Mouse (Mus musculus) heart, embryonic 11.5 days (tissue): ENCODE data around the gene Pmvk. TPM values are rescaled to one million over a fixed set of nuclear protein-coding genes. Genes with fewer than 3 reads are reported as not detected.

Source experiments
- ATAC-seq: fragments of 200-750 bp; cut with Nextera tagmentation; replicated peaks from 2 replicates; pipeline ENCODE4 v1.8.0; 2017; ENCODE audit warnings: moderate library complexity; ENCODE audit not compliant: insufficient number of reproducible peaks, low FRiP score, low TSS enrichment
- H3K27ac ChIP-seq: fragments of 300-500 bp; sonication (generic); 2 replicates; pipeline ENCODE4 v1.5.1; 2014; ENCODE audit warnings: mild to moderate bottlenecking, low read depth, low read length
- H3K27me3 ChIP-seq: fragments of 300-500 bp; sonication (generic); 2 replicates; pipeline ENCODE4 v1.6.1; 2014; ENCODE audit warnings: mild to moderate bottlenecking, low read length, mixed read lengths; ENCODE audit not compliant: control insufficient read depth, insufficient read depth
- H3K36me3 ChIP-seq: fragments of 300-500 bp; sonication (generic); 2 replicates; pipeline ENCODE4 v1.6.1; 2014; ENCODE audit warnings: mild to moderate bottlenecking, low read length, moderate library complexity, mixed read lengths; ENCODE audit not compliant: control insufficient read depth, insufficient read depth
- H3K4me1 ChIP-seq: fragments of 300-500 bp; sonication (generic); 2 replicates; pipeline ENCODE4 v1.6.1; 2014; ENCODE audit warnings: low read length; ENCODE audit not compliant: control insufficient read depth, insufficient read depth
- H3K4me2 ChIP-seq: fragments of 300-500 bp; sonication (generic); 2 replicates; pipeline ENCODE4 v1.6.1; 2014; ENCODE audit warnings: mild to moderate bottlenecking, moderate library complexity
- H3K4me3 ChIP-seq: fragments of 300-500 bp; sonication (generic); 2 replicates; pipeline ENCODE4 v1.5.1; 2014; ENCODE audit warnings: low read depth, low read length
- H3K9ac ChIP-seq: fragments of 300-500 bp; sonication (generic); 2 replicates; pipeline ENCODE4 v1.6.1; 2014; ENCODE audit warnings: mild to moderate bottlenecking, low read depth, low read length, moderate library complexity
- H3K9me3 ChIP-seq: fragments of 300-500 bp; sonication (generic); replicated peaks from 2 replicates; pipeline ENCODE4 v1.6.1; 2016; ENCODE audit warnings: low read length; ENCODE audit not compliant: control insufficient read depth
- WGBS: fragments of 180-500 bp; shearing (Covaris S2); extraction: QIAGEN DNeasy Blood & Tissue Kit; methylation state at CpG from one replicate; pipeline ENCODE4 v1.1.7; 2014; ENCODE audit not compliant: insufficient replicate concordance; 5-methylcytosine and 5-hydroxymethylcytosine counted together
- polyA plus RNA-seq: library from polyadenylated mRNA; unstranded; fragments of >200 nt; fragmentation: Nextera tagmentation; extraction: Ambion mirVana; gene quantifications from 2 replicates; pipeline ENCODE4 v1.2.1, GENCODE M21; 2014

The Pmvk gene
- polyA plus RNA-seq, 1 experiment from 2014 or later = 50.4 TPM

DNA sequence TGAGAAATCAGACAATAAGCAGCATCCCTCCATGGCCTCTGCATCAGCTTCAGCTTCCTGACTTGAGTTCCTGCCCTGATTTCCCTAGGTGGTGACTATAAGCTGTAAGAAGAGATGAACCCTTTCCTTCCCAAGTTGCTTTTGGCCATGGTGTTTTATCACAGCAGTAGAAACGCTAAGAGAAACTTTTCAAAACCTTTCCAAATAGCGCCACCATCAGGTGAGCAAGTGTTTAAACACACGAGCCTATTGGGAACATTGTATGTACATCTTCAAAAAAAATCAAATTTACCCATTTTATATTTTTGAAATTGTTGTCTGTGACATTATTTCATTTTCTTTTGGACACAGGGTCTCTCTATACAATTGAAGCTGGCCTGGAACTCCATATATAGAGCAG, 42.0 kb downstream of the Pmvk start:
- no peak overlapping the region for H3K27ac ChIP-seq
- no peak overlapping the region for H3K4me2 ChIP-seq
- no peak overlapping the region for H3K4me3 ChIP-seq
- H3K36me3 ChIP-seq = no peaks in the 10 kb centered on the region
- H3K4me1 ChIP-seq = no peaks in the 10 kb centered on the region
- H3K27me3 ChIP-seq = no peaks in the 10 kb centered on the region
- no peak overlapping the region for H3K9ac ChIP-seq
- H3K9me3 ChIP-seq = no peaks in the 10 kb centered on the region
- ATAC-seq = no peak
- 59% methylated on average over 3 of the region's 3 CpGs for WGBS

- Histone ChIP-seq H3K36me3 (no peaks in the 10 kb centered on the region), H3K4me1 (no peaks in the 10 kb centered on the region), H3K27me3 (no peaks in the 10 kb centered on the region; the same call in 1 of the 2 replicates), H3K4me3 (no peak overlapping the region), H3K9me3 (no peaks in the 10 kb centered on the region), H3K27ac (no peak overlapping the region), H3K9ac (no peak overlapping the region), H3K4me2 (no peak overlapping the region)
- ATAC-seq = no peak
- WGBS = 43% methylated on average over 7 of the region's 7 CpGs
Measured at GRCm38 (mm10) chr3:89499696-89500095, 45.4 kb downstream of the Pmvk start.

DNA sequence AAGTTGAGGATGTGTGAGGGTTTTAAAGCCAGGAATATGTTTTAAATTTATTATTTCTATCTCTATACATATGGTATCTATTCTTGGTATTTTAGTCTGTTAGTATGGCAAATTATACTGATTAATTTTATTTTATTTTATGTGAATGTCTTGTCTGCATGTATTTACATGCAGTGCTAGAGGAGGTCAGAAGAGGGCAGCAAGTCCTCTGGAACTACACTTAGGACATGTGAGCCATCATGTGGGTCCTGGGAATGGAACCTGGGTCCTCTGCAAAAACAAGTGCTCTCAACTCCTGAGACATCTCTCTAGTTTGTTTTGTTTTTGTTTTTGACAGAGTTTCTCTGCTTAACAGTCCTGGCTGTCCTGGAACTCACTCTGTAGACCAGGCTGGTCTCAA, 47.1 kb downstream of the Pmvk start:
- no peak overlapping the region for H3K4me3 ChIP-seq
- no peak overlapping the region for H3K9ac ChIP-seq
- H3K9me3 ChIP-seq = no peaks in the 10 kb centered on the region
- no peak overlapping the region for H3K4me2 ChIP-seq
- no peak overlapping the region for H3K27ac ChIP-seq
- H3K4me1 ChIP-seq = no peaks in the 10 kb centered on the region
- H3K36me3 ChIP-seq = no peaks in the 10 kb centered on the region
- no peaks in the 10 kb centered on the region; the same call in none of the 2 replicates for H3K27me3 ChIP-seq
- no peak for ATAC-seq

DNA sequence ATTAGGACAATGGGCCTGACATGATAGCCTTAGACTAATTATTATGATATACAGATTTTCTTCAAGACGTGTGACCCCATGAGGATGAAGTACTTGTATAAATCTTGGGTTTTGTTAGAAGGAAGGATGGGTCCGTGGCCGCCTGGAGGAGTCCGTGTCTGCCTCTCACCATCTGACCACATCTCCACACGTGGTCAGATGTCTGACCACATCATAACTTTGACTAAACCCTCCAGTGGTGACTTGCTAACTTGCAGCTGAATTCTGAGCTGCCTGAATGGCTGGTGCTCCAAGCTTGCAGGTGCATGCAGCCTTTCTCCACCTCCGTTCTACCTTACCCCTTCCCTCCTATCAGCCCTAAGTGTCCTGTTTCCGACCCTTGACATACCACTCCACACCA, 48.2 kb downstream of the Pmvk start:
- Histone ChIP-seq H3K9me3 (no peaks in the 10 kb centered on the region), H3K4me1 (no peaks in the 10 kb centered on the region), H3K9ac (no peak overlapping the region), H3K4me3 (no peak overlapping the region), H3K4me2 (no peak overlapping the region), H3K27me3 (peaks cover 7% of the 10 kb centered on the region), H3K27ac (no peak overlapping the region), H3K36me3 (no peaks in the 10 kb centered on the region)
- 61% methylated on average over 7 of the region's 7 CpGs for WGBS
- no peak for ATAC-seq

DNA sequence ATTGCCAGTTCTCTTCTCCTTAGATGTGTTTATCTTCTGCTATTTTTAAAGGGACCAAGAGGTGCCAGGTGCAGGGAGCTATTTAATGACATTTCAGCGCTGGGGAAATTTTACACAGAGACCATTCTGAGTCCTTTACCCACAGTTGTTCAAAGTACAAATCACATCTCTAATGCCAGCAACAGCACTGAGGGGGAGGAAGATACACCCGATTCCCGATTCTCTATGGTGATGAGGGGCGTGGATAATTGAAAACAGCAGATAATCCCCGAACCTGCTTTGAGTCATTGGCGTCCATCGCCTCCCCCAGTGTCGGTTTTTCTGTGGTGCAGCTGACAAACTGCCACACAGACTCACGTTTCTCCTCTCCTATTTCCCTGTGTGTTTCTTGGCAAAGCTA, 53.7 kb downstream of the Pmvk start:
- H3K27me3 ChIP-seq = peaks cover 35% of the 10 kb centered on the region
- no peaks in the 10 kb centered on the region for H3K4me1 ChIP-seq
- WGBS = 32% methylated on average over 9 of the region's 9 CpGs
- no peaks in the 10 kb centered on the region for H3K36me3 ChIP-seq
- no peak for ATAC-seq
- no peak overlapping the region for H3K9ac ChIP-seq
- no peak overlapping the region for H3K4me2 ChIP-seq
- no peak overlapping the region for H3K4me3 ChIP-seq
- no peaks in the 10 kb centered on the region for H3K9me3 ChIP-seq
- H3K27ac ChIP-seq = no peak overlapping the region

GRCm38 (mm10) chr3:89510979-89511378, 56.6 kb downstream of the Pmvk start:
- WGBS = 28% methylated on average over 4 of the region's 4 CpGs
- Histone ChIP-seq H3K4me3 (no peak overlapping the region), H3K4me1 (no peaks in the 10 kb centered on the region), H3K4me2 (peak overlapping the region; percentile 42), H3K36me3 (no peaks in the 10 kb centered on the region), H3K9me3 (no peaks in the 10 kb centered on the region), H3K9ac (peak overlapping the region; percentile 3; the same call in 1 of the 2 replicates), H3K27ac (no peak overlapping the region), H3K27me3 (peaks cover 35% of the 10 kb centered on the region)
- no peak for ATAC-seq

- no peaks in the 10 kb centered on the region for H3K9me3 ChIP-seq
- peaks cover 35% of the 10 kb centered on the region for H3K27me3 ChIP-seq
- ATAC-seq = no peak
- no peak overlapping the region for H3K4me3 ChIP-seq
- no peaks in the 10 kb centered on the region for H3K4me1 ChIP-seq
- H3K4me2 ChIP-seq = peak overlapping the region; percentile 42
- no peaks in the 10 kb centered on the region for H3K36me3 ChIP-seq
- H3K27ac ChIP-seq = no peak overlapping the region
- 25% methylated on average over 15 of the region's 15 CpGs for WGBS
- peak overlapping the region; percentile 3; the same call in 1 of the 2 replicates for H3K9ac ChIP-seq
Measured at GRCm38 (mm10) chr3:89511400-89511799, 57.1 kb downstream of the Pmvk start.

DNA sequence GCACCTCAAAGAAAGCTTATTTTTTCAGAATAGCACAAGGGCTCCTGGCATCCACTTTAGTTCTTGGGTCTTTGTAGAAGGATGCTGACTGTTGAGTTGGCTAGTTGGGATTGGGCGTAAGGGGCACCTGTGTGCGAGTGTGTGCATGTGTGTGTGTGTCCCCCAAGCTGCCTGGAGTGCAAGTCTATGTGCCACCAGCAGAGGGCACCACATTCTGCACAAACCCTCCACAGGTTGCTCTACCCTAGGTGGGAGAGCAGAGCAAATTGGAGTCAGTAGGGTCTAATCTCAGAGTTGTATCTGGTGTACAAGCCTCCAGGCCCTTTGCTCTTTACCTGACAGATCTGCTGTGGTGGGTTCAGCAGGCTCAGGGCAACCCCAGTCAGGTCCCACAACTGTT, 57.9 kb downstream of the Pmvk start:
- Histone ChIP-seq H3K9me3 (no peaks in the 10 kb centered on the region), H3K27ac (no peak overlapping the region), H3K27me3 (peaks cover 31% of the 10 kb centered on the region), H3K36me3 (no peaks in the 10 kb centered on the region), H3K4me2 (no peak overlapping the region), H3K9ac (no peak overlapping the region), H3K4me1 (no peaks in the 10 kb centered on the region), H3K4me3 (no peak overlapping the region)
- no peak for ATAC-seq
- 81% methylated on average over 2 of the region's 2 CpGs for WGBS

DNA sequence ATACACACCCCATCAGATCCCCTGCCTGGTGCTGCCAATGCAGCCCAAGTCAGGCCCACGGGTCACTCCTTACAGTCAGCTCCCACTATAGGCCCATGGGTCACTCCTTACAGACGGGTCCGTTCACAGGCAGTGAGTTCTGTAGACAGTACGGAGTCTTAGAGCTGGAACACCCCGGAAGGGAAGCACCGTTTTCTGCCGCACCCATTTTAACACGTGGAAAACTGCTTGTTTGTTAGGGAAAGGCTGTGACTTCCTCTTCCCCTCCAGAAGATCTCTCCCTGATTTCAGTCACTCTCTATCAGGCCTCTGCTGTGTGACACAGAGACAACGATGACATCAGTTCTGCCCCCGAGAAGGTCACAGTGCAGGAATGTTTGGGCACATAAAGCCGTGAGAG, 61.1 kb downstream of the Pmvk start:
- 52% methylated on average over 11 of the region's 11 CpGs for WGBS
- Histone ChIP-seq H3K4me1 (peaks cover 4% of the 10 kb centered on the region), H3K9ac (no peak overlapping the region), H3K9me3 (no peaks in the 10 kb centered on the region), H3K27ac (no peak overlapping the region), H3K27me3 (peaks cover 19% of the 10 kb centered on the region), H3K4me3 (no peak overlapping the region), H3K36me3 (no peaks in the 10 kb centered on the region), H3K4me2 (no peak overlapping the region)
- no peak for ATAC-seq
